Mouse (Mus musculus) CH12.LX (cell line): Measurements from ENCODE around the gene Ssbp2. TPM values are rescaled to one million over a fixed set of nuclear protein-coding genes. Genes with fewer than 3 reads are reported as not detected.

Experiments
- DNase-seq: peaks from one replicate; pipeline ENCODE4 v3.0.0-alpha.2; 2013; ENCODE audit errors: extremely low read depth
- H3K27ac ChIP-seq: 2 replicates; pipeline ENCODE4 v1.5.1; 2012; ENCODE audit warnings: low read depth, mild to moderate bottlenecking, control low read depth, moderate library complexity; ENCODE audit not compliant: insufficient read depth
- H3K27me3 ChIP-seq: replicated peaks from 2 replicates; pipeline ENCODE3; 2012; ENCODE audit warnings: inconsistent platforms
- H3K36me3 ChIP-seq, 2 experiments: replicated peaks in 1 of 2; 2 replicates each; pipeline versions ENCODE3 to v1.6.1; 2012; ENCODE audit warnings: inconsistent platforms in 1 of 2, low read length in 1 of 2, mild to moderate bottlenecking in 1 of 2, mixed read lengths in 1 of 2, moderate library complexity in 1 of 2; ENCODE audit not compliant: control insufficient read depth in 1 of 2, insufficient read depth in 1 of 2
- H3K4me1 ChIP-seq, 2 experiments: 2 replicates each; pipeline ENCODE4 v1.6.1; 2012; ENCODE audit warnings: inconsistent platforms in 1 of 2, moderate library complexity in 1 of 2; ENCODE audit not compliant: insufficient read depth in 2 of 2, control insufficient read depth in 1 of 2
- H3K4me2 ChIP-seq: 2 replicates; pipeline ENCODE4 v1.6.1; 2012; ENCODE audit warnings: low read depth, mild to moderate bottlenecking, control low read depth; ENCODE audit not compliant: poor library complexity, insufficient read depth, severe bottlenecking
- H3K4me3 ChIP-seq, 3 experiments: fragments of 150-350 bp in 1 of 3; sonication (generic) in 1 of 3; replicated peaks in 1 of 3; 2 replicates each; pipeline versions ENCODE3 to v1.5.1; 2011 to 2012; ENCODE audit warnings: low read depth in 2 of 3, low read length in 2 of 3, mild to moderate bottlenecking in 2 of 3, moderate library complexity in 2 of 3, control low read depth in 1 of 3, improper control_type of control experiment in 1 of 3, inconsistent platforms in 1 of 3, mixed read lengths in 1 of 3; ENCODE audit not compliant: poor library complexity in 1 of 3
- H3K79me2 ChIP-seq: replicated peaks from 2 replicates; pipeline ENCODE4 v1.6.1; 2012; ENCODE audit warnings: mild to moderate bottlenecking, moderate library complexity; ENCODE audit not compliant: control insufficient read depth, poor library complexity, insufficient read depth, severe bottlenecking; ENCODE audit errors: extremely low read depth
- H3K9ac ChIP-seq: 2 replicates; pipeline ENCODE4 v1.6.1; 2012; ENCODE audit warnings: low read depth, mild to moderate bottlenecking, control low read depth, moderate library complexity; ENCODE audit not compliant: insufficient read depth
- H3K9me3 ChIP-seq: replicated peaks from 2 replicates; pipeline ENCODE3; 2012; ENCODE audit warnings: low read length, inconsistent platforms, mixed read lengths
- BHLHE40 ChIP-seq: IDR thresholded peaks from 2 replicates; pipeline ENCODE4 v1.6.1; 2011; ENCODE audit warnings: mild to moderate bottlenecking, low read depth, low read length, improper control_type of control experiment
- CTCF ChIP-seq, 2 experiments: IDR thresholded peaks in 1 of 2; conservative IDR thresholded peaks in 1 of 2; 2 replicates each; pipeline ENCODE4 v1.5.1; 2011 to 2012; ENCODE audit warnings: low read depth in 2 of 2, low read length in 2 of 2, improper control_type of control experiment in 1 of 2, inconsistent platforms in 1 of 2, mild to moderate bottlenecking in 1 of 2, moderate library complexity in 1 of 2
- JUN ChIP-seq: IDR thresholded peaks from 2 replicates; pipeline ENCODE4 v1.6.1; 2011; ENCODE audit warnings: low read depth, mild to moderate bottlenecking, low read length, improper control_type of control experiment, moderate library complexity; ENCODE audit not compliant: insufficient read depth
- JUND ChIP-seq: conservative IDR thresholded peaks from 2 replicates; pipeline ENCODE4 v1.6.1; 2011; ENCODE audit warnings: low read depth, low read length, improper control_type of control experiment
- KAT2A ChIP-seq: IDR thresholded peaks from 2 replicates; pipeline ENCODE4 v1.6.1; 2012; ENCODE audit warnings: low read length, improper control_type of control experiment, inconsistent platforms; ENCODE audit not compliant: insufficient replicate concordance
- MAX ChIP-seq: IDR thresholded peaks from 2 replicates; pipeline ENCODE4 v1.6.1; 2011; ENCODE audit warnings: low read length, improper control_type of control experiment
- MXI1 ChIP-seq: IDR thresholded peaks from 2 replicates; pipeline ENCODE4 v1.6.1; 2011; ENCODE audit warnings: mild to moderate bottlenecking, low read depth, low read length, improper control_type of control experiment
- MYC ChIP-seq: IDR thresholded peaks from 2 replicates; pipeline ENCODE4 v1.6.1; 2011; ENCODE audit warnings: low read depth, mild to moderate bottlenecking, improper control_type of control experiment, low read length
- NELFE ChIP-seq: IDR thresholded peaks from 2 replicates; pipeline ENCODE4 v1.6.1; 2011; ENCODE audit warnings: low read depth, low read length, improper control_type of control experiment
- NRF1 ChIP-seq: IDR thresholded peaks from 2 replicates; pipeline ENCODE4 v1.6.1; 2014; ENCODE audit warnings: low read depth, mild to moderate bottlenecking, inconsistent platforms, low read length, improper control_type of control experiment, moderate library complexity
- POLR2A ChIP-seq: IDR thresholded peaks from 2 replicates; pipeline ENCODE4 v1.6.1; 2011; ENCODE audit warnings: low read depth, mild to moderate bottlenecking, improper control_type of control experiment, low read length
- POLR2AphosphoS2 ChIP-seq: IDR thresholded peaks from 2 replicates; pipeline ENCODE4 v1.6.1; 2011; ENCODE audit warnings: low read depth, low read length, improper control_type of control experiment
- RAD21 ChIP-seq: IDR thresholded peaks from 2 replicates; pipeline ENCODE4 v1.6.1; 2011; ENCODE audit warnings: low read depth, mild to moderate bottlenecking, low read length, improper control_type of control experiment, moderate library complexity
- RCOR1 ChIP-seq: conservative IDR thresholded peaks from 2 replicates; pipeline ENCODE4 v1.6.1; 2012; ENCODE audit warnings: low read depth, mild to moderate bottlenecking, inconsistent platforms, low read length, improper control_type of control experiment
- SIN3A ChIP-seq: IDR thresholded peaks from 2 replicates; pipeline ENCODE4 v1.6.1; 2012; ENCODE audit warnings: low read length, improper control_type of control experiment, inconsistent platforms
- SMC3 ChIP-seq: IDR thresholded peaks from 2 replicates; pipeline ENCODE4 v1.6.1; 2011; ENCODE audit warnings: low read depth, low read length, improper control_type of control experiment
- TBP ChIP-seq: conservative IDR thresholded peaks from 2 replicates; pipeline ENCODE4 v1.6.1; 2011; ENCODE audit warnings: low read depth, low read length, improper control_type of control experiment
- USF1 ChIP-seq: IDR thresholded peaks from 2 replicates; pipeline ENCODE4 v1.6.1; 2014; ENCODE audit warnings: low read depth, mild to moderate bottlenecking, inconsistent platforms, low read length, improper control_type of control experiment
- USF2 ChIP-seq: conservative IDR thresholded peaks from 2 replicates; pipeline ENCODE4 v1.6.1; 2011; ENCODE audit warnings: low read depth, low read length, improper control_type of control experiment
- ZC3H11A ChIP-seq: IDR thresholded peaks from 2 replicates; pipeline ENCODE4 v1.6.1; 2012; ENCODE audit warnings: low read depth, mild to moderate bottlenecking, inconsistent platforms, low read length, improper control_type of control experiment
- ZMIZ1 ChIP-seq: IDR thresholded peaks from 2 replicates; pipeline ENCODE4 v1.6.1; 2012; ENCODE audit warnings: low read depth, mild to moderate bottlenecking, inconsistent platforms, low read length, improper control_type of control experiment
- dilution Hi-C: fragments of 300-500 bp; cut with MboI; formaldehyde crosslinking; loops from 2 replicates; pipeline ENCODE4 v1.14.3; 2020; ENCODE audit warnings: low sequenced_read_pairs; ENCODE audit not compliant: extremely low pct_unique_long_range_greater_than_20kb, extremely low pct_ligation_motif_present
- in situ Hi-C: fragments of 300-500 bp; cut with MboI; formaldehyde crosslinking; loops from 3 replicates; pipeline ENCODE4 v1.14.3; 2019; ENCODE audit warnings: low sequenced_read_pairs, low pct_ligation_motif_present, low pct_unique_long_range_greater_than_20kb, mixed read lengths
- polyA plus RNA-seq: library from polyadenylated mRNA; unstranded; fragments of >175 nt; gene quantifications from 2 replicates; pipeline ENCODE4 v1.2.1, GENCODE M21; 2012; ENCODE audit warnings: low read depth; ENCODE audit not compliant: insufficient read length
- total RNA-seq, 2 experiments: library from RNA; depleted of rRNA; stranded (reverse); fragments of 300-350 nt in 1 of 2; fragments of >200 nt in 1 of 2; gene quantifications; 2 replicates each; pipeline ENCODE4 v1.2.3; 2012 to 2014

Ssbp2 gene
- total and polyA plus RNA-seq, 3 experiments: 1.9 to 3.6 (median 1.9) TPM

DNA sequence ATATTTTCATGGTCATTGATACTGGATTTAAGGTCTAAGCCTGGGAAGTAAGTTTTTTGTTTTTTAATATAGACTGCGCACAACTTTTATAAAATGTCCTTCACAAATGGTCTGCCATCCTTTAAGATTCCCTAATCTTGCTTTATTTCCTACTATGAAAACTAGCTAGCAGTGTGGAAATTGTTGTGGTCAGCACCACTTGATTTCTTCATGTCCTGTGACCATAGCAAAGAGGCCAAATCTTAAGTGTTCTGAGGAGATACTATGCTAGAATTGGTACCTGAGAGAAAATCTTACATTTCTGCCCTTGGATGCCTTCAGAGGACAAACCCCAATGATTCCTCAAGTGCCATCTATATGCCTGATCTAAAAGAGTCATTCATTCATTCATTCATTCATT, 60.9 kb downstream of the Ssbp2 start:
- Histone ChIP-seq H3K4me1 (no peaks in the 10 kb centered on the region), H3K4me3 (no peak overlapping the region), H3K79me2 (no peaks in the 10 kb centered on the region), H3K27ac (no peak overlapping the region), H3K9me3 (no peaks in the 10 kb centered on the region), H3K4me2 (no peak overlapping the region), H3K36me3 (no peaks in the 10 kb centered on the region), H3K27me3 (no peaks in the 10 kb centered on the region), H3K9ac (no peak overlapping the region)
- DNase-seq: no peak
- dilution Hi-C loops (no loop called here), in situ Hi-C loops (no loop called here)
- TF ChIP-seq TBP (no peak), MAX (no peak), SIN3A (no peak), SMC3 (no peak), ZMIZ1 (no peak), MXI1 (no peak), RCOR1 (no peak), RAD21 (no peak), NELFE (no peak), NRF1 (no peak), CTCF (conservative IDR thresholded peaks at IDR 0.05 in 1 of 2, IDR thresholded peaks at IDR 0.05 in 1 of 2; ENCODE audit: low read depth in 2 of 2, low read length in 2 of 2) (no peak), POLR2AphosphoS2 (no peak), JUND (no peak), BHLHE40 (no peak)

DNA sequence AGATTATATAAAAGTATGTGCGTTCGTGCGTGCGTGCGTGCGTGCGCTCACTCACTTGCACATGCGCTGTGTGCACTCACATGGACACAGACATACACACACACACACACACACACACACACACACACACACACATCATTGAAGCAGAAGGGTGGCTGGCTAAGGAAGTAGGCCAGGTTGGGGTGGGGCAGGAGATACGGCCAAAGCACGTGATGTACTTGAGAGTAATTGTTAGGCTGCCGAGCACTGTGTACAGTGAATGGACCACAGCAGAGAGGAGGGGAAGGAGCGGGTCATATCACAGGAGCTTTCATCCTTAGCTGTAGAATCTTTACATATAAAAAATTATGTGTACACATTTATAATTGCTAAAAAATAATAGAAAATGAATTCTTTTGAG, 66.0 kb downstream of the Ssbp2 start:
- Histone ChIP-seq H3K4me2 (no peak overlapping the region), H3K4me1 (no peaks in the 10 kb centered on the region), H3K4me3 (no peak overlapping the region), H3K79me2 (no peaks in the 10 kb centered on the region), H3K27ac (no peak overlapping the region), H3K36me3 (no peaks in the 10 kb centered on the region), H3K27me3 (no peaks in the 10 kb centered on the region), H3K9me3 (no peaks in the 10 kb centered on the region), H3K9ac (no peak overlapping the region)
- in situ Hi-C loops: no loop called here
- dilution Hi-C loops: no loop called here
- TF ChIP-seq ZC3H11A (no peak), POLR2AphosphoS2 (no peak), MYC (no peak), BHLHE40 (no peak), POLR2A (no peak), KAT2A (no peak), JUN (no peak), SMC3 (no peak), USF1 (no peak), USF2 (no peak)
- DNase-seq: no peak
